Mouse (Mus musculus) heart, embryonic 11.5 days (tissue): ENCODE measurements around the gene Stard3nl. TPM values are rescaled to one million over a fixed set of nuclear protein-coding genes. Genes with fewer than 3 reads are reported as not detected.

Source experiments
- ATAC-seq: fragments of 200-750 bp; cut with Nextera tagmentation; replicated peaks from 2 replicates; pipeline ENCODE4 v1.8.0; 2017; ENCODE audit warnings: moderate library complexity; ENCODE audit not compliant: insufficient number of reproducible peaks, low FRiP score, low TSS enrichment
- H3K27ac ChIP-seq: fragments of 300-500 bp; sonication (generic); 2 replicates; pipeline ENCODE4 v1.5.1; 2014; ENCODE audit warnings: mild to moderate bottlenecking, low read depth, low read length
- H3K27me3 ChIP-seq: fragments of 300-500 bp; sonication (generic); 2 replicates; pipeline ENCODE4 v1.6.1; 2014; ENCODE audit warnings: mild to moderate bottlenecking, low read length, mixed read lengths; ENCODE audit not compliant: control insufficient read depth, insufficient read depth
- H3K36me3 ChIP-seq: fragments of 300-500 bp; sonication (generic); 2 replicates; pipeline ENCODE4 v1.6.1; 2014; ENCODE audit warnings: mild to moderate bottlenecking, low read length, moderate library complexity, mixed read lengths; ENCODE audit not compliant: control insufficient read depth, insufficient read depth
- H3K4me1 ChIP-seq: fragments of 300-500 bp; sonication (generic); 2 replicates; pipeline ENCODE4 v1.6.1; 2014; ENCODE audit warnings: low read length; ENCODE audit not compliant: control insufficient read depth, insufficient read depth
- H3K4me2 ChIP-seq: fragments of 300-500 bp; sonication (generic); 2 replicates; pipeline ENCODE4 v1.6.1; 2014; ENCODE audit warnings: mild to moderate bottlenecking, moderate library complexity
- H3K4me3 ChIP-seq: fragments of 300-500 bp; sonication (generic); 2 replicates; pipeline ENCODE4 v1.5.1; 2014; ENCODE audit warnings: low read depth, low read length
- H3K9ac ChIP-seq: fragments of 300-500 bp; sonication (generic); 2 replicates; pipeline ENCODE4 v1.6.1; 2014; ENCODE audit warnings: mild to moderate bottlenecking, low read depth, low read length, moderate library complexity
- H3K9me3 ChIP-seq: fragments of 300-500 bp; sonication (generic); replicated peaks from 2 replicates; pipeline ENCODE4 v1.6.1; 2016; ENCODE audit warnings: low read length; ENCODE audit not compliant: control insufficient read depth
- WGBS: fragments of 180-500 bp; shearing (Covaris S2); extraction: QIAGEN DNeasy Blood & Tissue Kit; methylation state at CpG from one replicate; pipeline ENCODE4 v1.1.7; 2014; ENCODE audit not compliant: insufficient replicate concordance; 5-methylcytosine and 5-hydroxymethylcytosine counted together
- polyA plus RNA-seq: library from polyadenylated mRNA; unstranded; fragments of >200 nt; fragmentation: Nextera tagmentation; extraction: Ambion mirVana; gene quantifications from 2 replicates; pipeline ENCODE4 v1.2.1, GENCODE M21; 2014

Stard3nl gene
- 91.5 and 96.2 TPM in 2 replicates for polyA plus RNA-seq

DNA sequence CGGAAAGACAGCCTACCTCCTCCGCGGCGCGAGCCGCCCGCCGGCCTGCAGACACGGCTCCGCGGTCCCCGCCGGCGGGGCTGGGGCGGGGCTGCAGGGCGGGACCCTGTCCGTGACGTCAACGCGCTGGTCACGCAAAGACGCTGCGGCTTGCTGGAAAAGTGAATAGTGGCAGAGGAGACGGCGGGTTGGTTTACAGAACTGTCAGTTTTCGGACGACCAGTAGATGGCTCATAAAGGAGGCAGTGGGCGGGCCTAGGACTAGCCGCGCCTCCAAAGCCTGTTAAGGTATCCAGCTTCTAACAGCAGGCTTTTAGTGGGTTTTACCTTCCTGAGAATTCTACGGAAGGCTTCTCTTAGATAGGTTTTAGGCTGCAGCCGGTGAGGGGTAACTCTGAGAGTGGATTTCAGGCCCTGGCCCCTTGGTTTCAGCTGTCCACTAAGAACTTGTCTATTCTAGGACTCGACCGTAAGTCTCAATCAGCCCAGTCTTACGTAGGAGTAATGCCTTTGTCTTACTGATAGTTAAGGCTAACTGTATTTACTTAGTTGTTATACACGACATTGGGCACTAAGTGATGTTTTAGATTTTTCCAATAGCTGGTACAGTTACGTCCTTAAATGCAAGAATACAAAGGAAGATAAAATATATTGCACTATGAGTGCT lies at the start of gene Stard3nl:
Gene Stard3nl, minus strand, starts transcription at position 108 of the 667 bp plus-strand sequence.
- peak; percentile 99 for ATAC-seq

DNA sequence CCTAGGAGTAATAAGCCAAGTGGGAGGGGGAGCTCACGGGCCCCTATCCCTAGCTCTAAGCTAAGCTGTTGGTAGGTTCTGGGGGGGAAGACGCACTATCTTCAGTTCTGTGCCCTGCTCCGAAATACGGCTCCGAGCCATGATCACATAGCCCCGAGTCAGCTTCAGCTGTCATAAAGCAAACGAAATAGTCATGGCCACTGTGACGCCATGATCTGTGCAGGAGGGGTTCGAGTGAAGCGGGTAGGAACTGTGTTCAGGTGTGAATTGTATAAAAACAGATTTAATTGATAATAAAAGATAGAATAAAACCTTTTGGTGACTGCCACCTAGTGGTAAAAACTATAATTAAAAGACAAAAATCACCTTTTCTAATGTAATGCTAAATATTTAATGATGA lies 42.4 kb upstream of the Stard3nl start:
- Histone ChIP-seq H3K9me3 (no peaks in the 10 kb centered on the region), H3K9ac (no peak overlapping the region), H3K27me3 (no peaks in the 10 kb centered on the region), H3K27ac (no peak overlapping the region), H3K4me2 (no peak overlapping the region), H3K4me3 (no peak overlapping the region), H3K36me3 (no peaks in the 10 kb centered on the region), H3K4me1 (no peaks in the 10 kb centered on the region)
- ATAC-seq, result no peak
- 73% methylated on average over 10 of the region's 10 CpGs for WGBS

More for the DNA sequence above, at the start of gene Stard3nl:
- H3K4me1 ChIP-seq, result peaks cover 15% of the 10 kb centered on the region; the same call in 1 of the 2 replicates
- no peaks in the 10 kb centered on the region for H3K36me3 ChIP-seq
- H3K4me2 ChIP-seq, result peak within 1 kb of the TSS; percentile 64
- no peaks in the 10 kb centered on the region for H3K9me3 ChIP-seq
- WGBS, result under 1% methylated on average over 36 of the region's 37 CpGs
- peak within 1 kb of the TSS; percentile 93 for H3K9ac ChIP-seq
- peak within 1 kb of the TSS; percentile 82 for H3K27ac ChIP-seq
- no peaks in the 10 kb centered on the region for H3K27me3 ChIP-seq
- H3K4me3 ChIP-seq, result peak within 1 kb of the TSS; percentile 92

DNA sequence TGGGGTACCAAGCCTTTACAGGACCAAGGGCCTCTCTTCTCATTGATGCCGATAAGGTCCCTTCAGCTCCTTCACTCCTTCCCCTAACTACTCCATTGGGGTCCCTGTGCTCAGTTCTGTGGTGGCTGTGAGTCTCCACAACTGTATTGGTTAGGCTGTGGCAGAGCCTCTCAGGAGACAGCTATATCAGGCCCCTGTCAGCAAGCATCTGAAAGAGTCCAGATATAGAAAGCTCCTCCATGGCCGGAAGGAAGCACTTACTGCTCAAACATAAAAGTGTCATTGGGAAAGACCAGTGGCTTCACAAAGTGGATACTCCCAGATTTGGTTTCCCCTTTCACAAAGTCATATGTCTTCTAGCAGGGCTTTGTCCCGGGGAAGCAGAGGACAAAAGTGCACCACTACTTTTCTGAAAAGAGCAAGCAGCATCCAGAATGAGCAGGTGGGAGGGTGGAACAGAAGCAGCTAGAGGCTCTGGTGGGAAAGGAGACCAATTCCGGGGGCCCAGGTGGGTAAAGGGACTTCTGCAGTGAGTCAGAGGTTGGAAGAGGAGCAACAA lies 34.3 kb upstream of the Stard3nl start:
- 33% methylated on average over 4 of the region's 4 CpGs for WGBS
- H3K27ac ChIP-seq, result peak overlapping the region; percentile 35; the same call in 1 of the 2 replicates
- no peak overlapping the region for H3K9ac ChIP-seq
- H3K27me3 ChIP-seq, result no peaks in the 10 kb centered on the region
- H3K4me1 ChIP-seq, result peaks cover 6% of the 10 kb centered on the region
- H3K9me3 ChIP-seq, result no peaks in the 10 kb centered on the region; the same call in 1 of the 2 replicates
- H3K4me3 ChIP-seq, result no peak overlapping the region
- ATAC-seq, result no peak
- no peaks in the 10 kb centered on the region for H3K36me3 ChIP-seq
- H3K4me2 ChIP-seq, result no peak overlapping the region

DNA sequence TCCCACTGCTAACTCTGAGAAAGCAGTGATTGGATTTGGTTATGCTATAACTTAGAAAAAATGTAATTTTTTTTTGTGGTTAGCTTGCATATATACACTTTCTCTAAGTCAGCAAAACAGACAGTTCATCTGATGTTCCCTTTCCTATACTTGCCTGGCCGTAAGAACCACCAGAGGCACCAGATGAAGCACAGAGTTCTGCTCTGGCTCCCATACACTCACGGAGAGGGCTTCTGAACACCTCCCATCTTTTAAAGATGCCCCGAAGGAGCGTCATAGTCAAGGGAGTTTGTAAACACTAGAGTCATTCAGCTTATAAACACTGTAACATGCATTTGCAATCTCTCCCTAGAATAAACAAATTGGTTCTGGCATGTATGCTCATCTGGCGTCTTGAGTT lies 32.5 kb upstream of the Stard3nl start:
- Histone ChIP-seq H3K9me3 (no peaks in the 10 kb centered on the region; the same call in 1 of the 2 replicates), H3K27ac (no peak overlapping the region), H3K4me3 (no peak overlapping the region), H3K27me3 (no peaks in the 10 kb centered on the region), H3K36me3 (no peaks in the 10 kb centered on the region), H3K9ac (no peak overlapping the region), H3K4me1 (peaks cover 6% of the 10 kb centered on the region), H3K4me2 (no peak overlapping the region)
- WGBS, result 79% methylated on average over 5 of the region's 5 CpGs
- no peak for ATAC-seq

GRCm38 (mm10) chr13:19424563-19424962 lies 29.0 kb upstream of the Stard3nl start:
- H3K4me3 ChIP-seq, result no peak overlapping the region
- H3K27ac ChIP-seq, result no peak overlapping the region
- no peak overlapping the region for H3K9ac ChIP-seq
- no peak for ATAC-seq
- H3K9me3 ChIP-seq, result no peaks in the 10 kb centered on the region; the same call in 1 of the 2 replicates
- peaks cover under 1% of the 10 kb centered on the region for H3K4me1 ChIP-seq
- no peak overlapping the region for H3K4me2 ChIP-seq
- WGBS, result 71% methylated on average over 4 of the region's 4 CpGs
- H3K27me3 ChIP-seq, result no peaks in the 10 kb centered on the region
- H3K36me3 ChIP-seq, result no peaks in the 10 kb centered on the region

- no peak overlapping the region for H3K9ac ChIP-seq
- WGBS, result 81% methylated on average over 1 of the region's 1 CpGs
- H3K4me3 ChIP-seq, result no peak overlapping the region
- H3K27ac ChIP-seq, result no peak overlapping the region
- no peaks in the 10 kb centered on the region; the same call in 1 of the 2 replicates for H3K9me3 ChIP-seq
- no peak for ATAC-seq
- H3K36me3 ChIP-seq, result no peaks in the 10 kb centered on the region
- H3K4me2 ChIP-seq, result no peak overlapping the region
- no peaks in the 10 kb centered on the region for H3K27me3 ChIP-seq
- no peaks in the 10 kb centered on the region for H3K4me1 ChIP-seq
These were observed 26.9 kb upstream of the Stard3nl start for GRCm38 (mm10) chr13:19422521-19422920.

DNA sequence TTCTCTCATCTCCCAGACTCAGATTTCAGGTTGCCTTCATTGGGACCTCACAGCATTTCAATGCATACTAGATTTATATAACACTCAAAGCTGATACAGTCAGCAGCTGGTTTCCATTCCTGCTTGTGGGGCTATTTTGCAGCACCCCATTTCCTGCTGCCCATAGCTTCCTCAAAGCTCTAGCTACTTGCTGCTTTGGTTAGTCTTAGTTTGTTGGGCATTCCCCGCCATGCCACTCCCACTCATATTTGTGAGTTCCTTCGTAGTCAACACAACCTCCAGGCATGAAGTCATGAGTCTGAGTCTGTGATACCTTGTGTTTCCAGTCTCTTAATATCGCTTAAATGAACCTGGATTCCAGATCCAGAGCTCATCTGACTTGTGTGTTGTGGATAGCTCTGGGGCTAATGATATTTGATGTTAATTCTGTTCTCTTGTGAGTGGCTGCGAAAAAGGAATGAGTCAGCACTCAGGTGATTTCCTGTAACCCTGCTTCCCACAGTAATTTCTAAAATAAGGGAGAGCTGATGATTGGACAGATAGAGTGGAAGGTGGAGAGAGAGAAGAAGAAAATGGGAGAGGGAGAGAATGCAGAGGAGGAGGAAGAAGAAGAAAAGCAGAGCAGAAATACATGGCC lies 22.4 kb upstream of the Stard3nl start:
- no peak overlapping the region for H3K9ac ChIP-seq
- no peak overlapping the region for H3K4me2 ChIP-seq
- ATAC-seq, result no peak
- H3K36me3 ChIP-seq, result no peaks in the 10 kb centered on the region
- WGBS, result 82% methylated on average over 4 of the region's 4 CpGs
- no peaks in the 10 kb centered on the region for H3K27me3 ChIP-seq
- H3K27ac ChIP-seq, result no peak overlapping the region
- H3K9me3 ChIP-seq, result no peaks in the 10 kb centered on the region
- no peaks in the 10 kb centered on the region for H3K4me1 ChIP-seq
- no peak overlapping the region for H3K4me3 ChIP-seq

DNA sequence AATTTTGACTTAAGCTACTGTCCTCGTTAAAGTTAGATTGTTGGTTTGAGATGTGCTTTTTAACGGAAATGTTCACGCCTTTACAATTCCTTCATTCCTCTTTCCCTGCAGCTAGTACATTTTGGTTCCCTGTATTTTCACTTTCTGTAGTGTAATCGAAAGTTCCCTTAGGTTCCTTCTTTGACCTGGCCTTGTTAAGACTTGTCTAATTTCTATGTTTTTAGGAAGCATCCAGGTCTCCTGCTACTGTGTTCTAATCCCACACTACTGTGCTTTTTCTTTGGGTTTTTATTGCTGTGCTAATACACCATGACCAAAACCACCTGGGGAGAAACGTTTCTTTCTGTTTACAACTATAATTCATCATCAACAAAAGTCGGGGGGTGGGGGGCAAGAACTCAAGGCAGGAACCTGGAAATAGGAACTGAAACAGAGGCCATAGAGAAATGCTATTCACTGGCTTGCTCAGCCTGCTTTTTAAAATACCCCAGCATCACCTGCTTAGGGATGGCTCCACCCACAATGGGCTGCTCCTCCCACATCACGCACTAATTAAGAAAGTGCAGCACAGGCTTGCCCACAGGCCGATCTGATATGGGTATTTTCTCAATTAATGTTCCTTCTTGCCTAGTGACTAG lies 20.4 kb upstream of the Stard3nl start:
- no peak overlapping the region for H3K9ac ChIP-seq
- H3K9me3 ChIP-seq, result no peaks in the 10 kb centered on the region
- no peaks in the 10 kb centered on the region for H3K36me3 ChIP-seq
- 64% methylated on average over 8 of the region's 8 CpGs for WGBS
- H3K4me2 ChIP-seq, result no peak overlapping the region
- H3K4me1 ChIP-seq, result no peaks in the 10 kb centered on the region
- no peak for ATAC-seq
- H3K27me3 ChIP-seq, result no peaks in the 10 kb centered on the region
- H3K27ac ChIP-seq, result no peak overlapping the region
- no peak overlapping the region for H3K4me3 ChIP-seq
